Mouse (Mus musculus) macrophage (primary cell): Measurements from ENCODE around the gene Gnaz. TPM values are rescaled to one million over a fixed set of nuclear protein-coding genes. Genes with fewer than 3 reads are reported as not detected.
"Not testable (repeated sequence)": the region's sequence is repeated elsewhere in the genome, so short reads cannot be mapped to it uniquely, and the experiment has no call there.

ENCODE experiments used
- H3K27ac ChIP-seq: fragments of 350-480 bp; formaldehyde crosslinking; 2 replicates; pipeline ENCODE4 v1.9.0; 2021
- H3K36me3 ChIP-seq: fragments of 350-480 bp; formaldehyde crosslinking; 2 replicates; pipeline ENCODE4 v1.9.0; 2021; ENCODE audit errors: inconsistent target
- H3K4me3 ChIP-seq: fragments of 350-480 bp; formaldehyde crosslinking; 2 replicates; pipeline ENCODE4 v1.9.0; 2021; ENCODE audit errors: inconsistent target
- H3K79me2 ChIP-seq: fragments of 350-480 bp; formaldehyde crosslinking; 2 replicates; pipeline ENCODE4 v1.9.0; 2021; ENCODE audit errors: inconsistent target
- WGBS: methylation state at CpG from one replicate; pipeline ENCODE4 v1.1.7; 2026; ENCODE audit warnings: inconsistent platforms; ENCODE audit not compliant: missing documents; 5-methylcytosine and 5-hydroxymethylcytosine counted together
- polyA plus RNA-seq: library from polyadenylated mRNA; stranded (reverse); fragments of 250-400 nt; gene quantifications from 3 replicates; pipeline ENCODE4 v1.2.4, GENCODE M21; 2018; ENCODE audit warnings: inconsistent platforms

The Gnaz gene
- polyA plus RNA-seq, 1 experiment from 2014 or later = 0.59 TPM

DNA sequence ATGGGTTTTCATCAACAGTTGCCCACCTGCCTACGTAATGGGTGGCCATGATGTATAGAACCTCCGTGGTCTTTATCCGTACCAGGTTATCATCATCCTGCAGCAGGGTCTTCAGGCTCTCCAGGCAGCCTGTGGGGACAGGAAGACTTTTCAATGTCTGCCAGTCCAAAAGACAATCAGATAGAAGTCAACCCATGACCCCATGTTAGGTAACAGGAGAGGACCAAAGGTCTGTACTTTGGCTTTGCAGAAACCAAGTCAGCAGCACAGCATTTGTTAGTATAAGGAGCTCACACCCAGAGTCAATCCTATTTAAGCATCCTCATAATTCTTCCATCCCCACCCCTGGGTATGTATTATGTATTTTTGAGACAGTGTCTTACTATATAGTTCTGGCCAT lies 62.7 kb downstream of the Gnaz start:
- Histone ChIP-seq H3K79me2 (no peaks in the 10 kb centered on the region), H3K36me3 (no peaks in the 10 kb centered on the region), H3K27ac (no peak overlapping the region), H3K4me3 (no peak overlapping the region)
- WGBS = 92% methylated on average over 3 of the region's 3 CpGs

DNA sequence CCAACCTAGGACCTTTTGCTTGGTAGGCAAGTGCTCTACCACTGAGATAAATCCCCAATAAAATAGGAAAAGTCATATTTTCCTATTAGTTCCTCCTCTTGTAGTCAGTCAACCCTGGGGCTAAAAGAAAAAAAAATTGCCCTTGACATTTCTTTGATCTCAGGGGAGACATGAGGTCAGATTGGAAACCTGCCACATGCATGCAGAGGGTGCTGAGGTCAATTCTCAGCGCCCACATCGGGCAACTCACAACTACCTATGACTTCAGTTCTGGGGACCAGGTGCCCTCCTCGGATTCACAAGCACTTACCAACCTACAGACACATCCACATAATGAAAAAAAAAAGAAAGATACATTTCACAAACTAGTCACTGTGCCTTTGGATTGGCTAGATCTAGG lies 63.3 kb downstream of the Gnaz start:
- H3K27ac ChIP-seq = no peak overlapping the region
- 85% methylated on average over 3 of the region's 3 CpGs for WGBS
- H3K4me3 ChIP-seq = no peak overlapping the region

DNA sequence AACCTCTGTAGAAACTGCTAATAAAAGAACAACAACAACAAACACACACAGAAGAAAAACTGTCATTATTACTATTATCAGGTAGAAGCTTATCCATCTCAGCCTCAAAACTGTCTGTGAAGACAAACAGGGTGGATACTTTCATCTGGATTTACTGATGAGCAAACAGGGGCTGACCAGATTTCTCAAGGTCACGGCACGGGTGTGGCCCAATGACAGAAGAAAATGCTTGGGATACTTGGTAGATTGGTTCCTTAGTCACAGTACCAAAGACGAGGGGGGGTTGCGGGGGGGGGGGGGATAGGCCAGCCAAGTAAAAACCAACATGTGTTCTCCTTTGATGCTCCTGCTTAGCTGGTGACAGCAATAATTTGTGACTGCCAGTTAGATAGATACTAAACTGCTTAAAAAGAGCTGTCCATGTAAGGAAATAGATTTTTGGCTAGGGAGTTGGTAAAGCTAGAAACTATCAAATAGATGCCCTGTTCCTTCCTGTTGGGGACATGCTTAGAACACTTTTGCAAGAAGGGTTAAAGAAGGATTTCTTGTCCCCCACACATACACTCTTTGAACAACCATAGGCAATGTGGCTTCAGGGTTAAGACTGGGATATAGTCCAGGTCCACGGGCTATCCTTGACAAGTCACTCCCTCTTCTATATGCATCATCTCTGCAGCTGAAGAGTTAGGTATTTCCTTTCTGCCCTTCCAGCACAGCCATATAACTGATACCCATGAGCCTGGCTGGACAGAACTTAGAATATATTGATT lies 64.6 kb downstream of the Gnaz start:
- no peak overlapping the region for H3K4me3 ChIP-seq
- H3K36me3 ChIP-seq = no peaks in the 10 kb centered on the region
- no peak overlapping the region for H3K27ac ChIP-seq
- H3K79me2 ChIP-seq = no peaks in the 10 kb centered on the region
- 79% methylated on average over 5 of the region's 5 CpGs for WGBS

More for the DNA sequence above, 63.3 kb downstream of the Gnaz start:
- no peaks in the 10 kb centered on the region for H3K79me2 ChIP-seq
- no peaks in the 10 kb centered on the region for H3K36me3 ChIP-seq

DNA sequence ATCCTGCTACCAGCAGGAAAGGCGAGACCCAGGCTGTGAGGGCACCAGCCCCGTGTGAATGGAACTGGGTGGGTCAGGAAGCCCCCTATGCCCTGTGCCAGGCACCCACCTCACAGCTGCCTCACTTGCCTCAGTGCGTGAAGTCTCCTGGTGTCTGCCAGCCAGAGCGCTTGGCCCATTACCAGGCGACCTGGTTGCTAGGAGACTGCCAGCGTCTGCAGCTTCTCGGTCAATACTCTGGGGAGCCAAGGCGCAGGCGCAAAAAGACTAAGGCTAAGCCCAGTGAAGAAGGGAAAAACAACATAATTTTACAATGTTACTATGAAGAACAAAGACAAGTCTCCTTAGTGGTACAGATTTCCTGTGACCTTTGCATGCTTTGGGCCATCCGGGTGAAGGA lies 65.4 kb downstream of the Gnaz start, which contains the start of gene Rsph14:
Gene Rsph14, minus strand, starts transcription at position 192 of the 400 bp plus-strand sequence.
- no peak within 1 kb of the TSS for H3K27ac ChIP-seq
- H3K36me3 ChIP-seq = no peaks in the 10 kb centered on the region
- H3K79me2 ChIP-seq = no peaks in the 10 kb centered on the region
- 74% methylated on average over 10 of the region's 10 CpGs for WGBS
- H3K4me3 ChIP-seq = no peak within 1 kb of the TSS

DNA sequence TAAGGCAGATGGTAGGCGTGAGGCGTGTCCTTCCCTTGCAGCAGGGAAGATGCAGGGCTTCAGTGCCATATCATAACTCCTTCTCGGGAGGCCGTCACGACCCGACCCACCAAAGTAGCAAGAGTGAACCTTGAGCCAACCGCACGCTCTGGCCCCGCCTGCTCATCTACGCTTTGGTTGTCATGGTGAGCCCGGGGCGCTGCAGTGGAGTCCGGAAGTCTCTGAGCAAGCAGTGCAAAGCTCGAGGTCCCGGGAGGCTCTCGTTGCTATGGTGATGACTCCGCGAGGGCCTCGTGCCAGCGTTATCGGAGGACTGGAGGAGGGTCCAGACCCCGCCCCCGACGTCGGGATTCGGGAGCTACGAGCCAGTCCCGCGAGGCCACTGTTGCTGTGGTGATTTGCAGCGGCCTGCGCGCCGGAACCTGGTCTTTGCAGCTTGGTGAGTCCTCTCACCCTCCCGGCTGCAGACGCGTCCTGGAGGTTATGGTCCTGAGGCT lies 70.0 kb downstream of the Gnaz start, which contains the start of gene Rab36:
Gene Rab36, plus strand, starts transcription at position 176 of the 497 bp plus-strand sequence.
- 6% methylated on average over 36 of the region's 36 CpGs for WGBS
- no peak within 1 kb of the TSS for H3K27ac ChIP-seq
- H3K36me3 ChIP-seq = no peaks in the 10 kb centered on the region

DNA sequence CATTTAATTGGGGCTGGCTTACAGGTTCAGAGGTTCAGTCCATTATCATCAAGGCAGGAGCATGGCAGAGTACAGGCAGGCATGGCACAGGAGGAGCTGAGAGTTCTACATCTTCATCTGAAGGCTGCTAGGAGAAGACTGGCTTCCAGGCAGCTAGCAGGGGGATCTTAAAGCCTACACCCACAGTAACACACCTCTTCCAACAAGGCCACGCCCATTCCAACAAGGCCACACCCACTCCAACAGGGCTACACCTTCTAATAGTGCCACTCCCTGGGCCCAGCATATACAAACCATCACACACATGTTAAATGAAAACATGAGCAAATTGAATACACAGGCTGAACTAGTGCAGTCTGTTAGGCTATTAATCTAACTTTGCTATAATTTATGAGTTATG lies 75.1 kb downstream of the Gnaz start:
- not testable (repeated sequence) for H3K79me2 ChIP-seq, H3K36me3 ChIP-seq, H3K27ac ChIP-seq, H3K4me3 ChIP-seq
- 53% methylated on average over 1 of the region's 1 CpGs for WGBS

More for the DNA sequence above, 70.0 kb downstream of the Gnaz start, which contains the start of gene Rab36:
- Histone ChIP-seq H3K79me2 (no peaks in the 10 kb centered on the region), H3K4me3 (peak within 1 kb of the TSS; percentile 2; the same call in 1 of the 2 replicates)

DNA sequence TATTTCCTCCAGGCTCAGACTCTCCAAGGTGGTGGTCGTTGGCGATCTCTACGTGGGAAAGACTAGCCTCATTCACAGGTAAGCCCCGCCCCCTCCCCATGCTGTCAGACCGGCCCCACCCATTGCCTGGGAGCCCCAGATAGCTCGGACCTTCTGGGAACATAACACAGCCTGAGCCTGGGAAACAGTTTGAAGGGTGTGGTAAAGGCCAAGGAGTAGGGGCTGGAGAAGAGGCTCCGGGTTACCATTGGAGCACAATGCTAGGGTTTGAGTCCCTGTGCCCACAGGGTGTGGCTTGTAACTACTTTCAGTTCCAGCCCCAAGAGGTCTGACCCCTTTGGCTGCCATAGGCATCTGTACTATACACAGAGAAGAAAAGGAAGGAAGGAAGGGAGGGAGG lies 77.5 kb downstream of the Gnaz start:
- H3K4me3 ChIP-seq = no peak overlapping the region
- no peak overlapping the region for H3K27ac ChIP-seq
- H3K36me3 ChIP-seq = no peaks in the 10 kb centered on the region
- WGBS = 49% methylated on average over 7 of the region's 7 CpGs
- no peaks in the 10 kb centered on the region for H3K79me2 ChIP-seq

DNA sequence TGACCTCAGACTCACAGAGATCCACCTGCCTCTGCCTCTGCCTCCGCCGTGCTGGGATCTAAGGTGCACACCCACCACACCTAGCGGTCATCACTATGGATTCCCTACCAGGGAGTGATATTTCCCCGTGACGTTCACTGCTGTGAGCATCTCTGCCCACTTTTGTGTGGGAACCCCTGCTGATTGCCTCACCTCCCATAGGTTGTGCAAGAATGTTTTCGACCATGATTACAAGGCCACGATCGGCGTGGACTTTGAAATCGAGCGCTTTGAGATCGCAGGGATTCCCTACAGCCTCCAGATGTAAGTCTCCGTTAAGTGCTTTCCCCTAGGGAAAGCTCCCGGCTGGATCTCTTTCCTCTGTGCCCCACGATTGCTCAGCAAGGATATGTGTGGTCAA lies 78.9 kb downstream of the Gnaz start:
- H3K79me2 ChIP-seq = no peaks in the 10 kb centered on the region
- 61% methylated on average over 15 of the region's 15 CpGs for WGBS
- no peak overlapping the region for H3K4me3 ChIP-seq
- no peak overlapping the region for H3K27ac ChIP-seq
- H3K36me3 ChIP-seq = no peaks in the 10 kb centered on the region

DNA sequence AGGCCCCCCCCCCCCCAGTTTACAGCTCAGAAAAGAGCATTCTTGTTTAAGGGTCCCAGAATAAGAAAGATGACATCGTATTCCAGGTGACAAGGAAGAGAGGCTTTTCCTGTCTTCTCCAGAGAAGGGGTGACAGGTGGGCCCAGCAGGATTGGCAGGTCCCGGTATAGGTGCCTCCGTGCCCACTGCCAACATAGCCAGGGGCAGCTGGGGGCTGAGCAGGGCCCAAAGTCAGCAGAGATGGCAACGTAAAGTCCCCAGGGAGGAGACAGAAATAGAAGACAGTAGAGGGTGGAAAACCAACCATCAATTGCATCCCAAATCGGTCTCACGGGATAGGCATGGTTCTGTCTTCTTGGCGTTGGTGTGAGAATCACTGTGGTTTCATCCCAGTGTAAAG lies 81.7 kb downstream of the Gnaz start:
- no peaks in the 10 kb centered on the region for H3K36me3 ChIP-seq
- 96% methylated on average over 7 of the region's 7 CpGs for WGBS
- H3K79me2 ChIP-seq = no peaks in the 10 kb centered on the region
- H3K4me3 ChIP-seq = no peak overlapping the region
- H3K27ac ChIP-seq = no peak overlapping the region

DNA sequence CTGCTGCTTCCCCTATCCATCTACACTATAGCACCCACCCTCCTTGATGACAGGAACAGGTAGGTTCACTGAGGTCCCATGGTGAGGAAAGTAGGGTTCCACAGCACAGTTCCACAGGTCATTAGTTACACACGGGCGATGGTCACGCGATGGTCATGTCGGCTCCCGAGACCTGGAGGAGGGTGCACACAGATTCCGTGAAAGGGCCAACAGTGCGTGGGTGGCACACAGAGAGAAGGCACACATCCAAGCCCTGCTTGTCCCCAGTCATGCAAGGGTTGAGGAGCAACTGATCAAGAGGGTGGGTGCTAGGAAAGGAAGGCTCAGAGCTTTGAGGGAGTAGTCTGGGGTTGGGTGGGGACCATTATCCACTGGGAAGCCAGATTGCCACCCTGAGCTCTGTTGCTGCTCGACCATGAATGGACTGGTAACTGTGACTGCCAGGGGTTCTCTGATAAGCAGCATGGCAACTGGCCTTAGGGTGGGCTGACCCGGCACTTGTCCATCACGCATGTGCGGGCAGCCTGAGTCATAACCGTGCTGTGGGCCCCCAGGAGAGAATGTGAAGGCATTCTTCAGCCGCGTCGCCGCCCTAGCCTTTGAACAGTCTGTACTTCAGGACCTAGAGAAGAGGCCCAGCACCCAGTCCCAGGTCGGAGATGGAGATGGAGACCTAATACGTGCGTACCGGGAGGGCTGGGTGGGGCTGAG lies 84.5 kb downstream of the Gnaz start:
- H3K27ac ChIP-seq = no peak overlapping the region
- no peaks in the 10 kb centered on the region for H3K79me2 ChIP-seq
- WGBS = 98% methylated on average over 21 of the region's 21 CpGs
- no peaks in the 10 kb centered on the region for H3K36me3 ChIP-seq
- H3K4me3 ChIP-seq = no peak overlapping the region

DNA sequence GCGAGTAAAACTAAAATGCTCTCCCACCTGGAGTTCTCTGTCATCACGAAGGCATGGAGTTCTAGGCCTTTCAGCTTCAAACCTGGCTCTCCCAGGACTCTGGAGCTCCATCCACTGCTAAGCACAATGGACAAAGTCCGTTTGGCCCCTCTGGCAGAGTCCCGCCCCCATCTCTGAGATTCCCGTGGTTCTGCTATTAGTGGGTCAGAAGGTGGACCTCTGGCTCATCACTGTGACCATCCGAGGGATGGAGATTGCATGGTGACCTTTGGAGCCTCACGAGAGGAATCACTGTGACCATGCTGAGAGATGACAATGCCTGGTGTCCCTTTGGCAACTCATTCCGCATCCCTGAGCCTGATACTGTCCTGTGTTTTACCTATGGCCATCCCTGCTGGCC lies 85.9 kb downstream of the Gnaz start:
- no peak overlapping the region for H3K27ac ChIP-seq
- no peaks in the 10 kb centered on the region for H3K36me3 ChIP-seq
- 94% methylated on average over 8 of the region's 8 CpGs for WGBS
- H3K79me2 ChIP-seq = no peaks in the 10 kb centered on the region
- no peak overlapping the region for H3K4me3 ChIP-seq

DNA sequence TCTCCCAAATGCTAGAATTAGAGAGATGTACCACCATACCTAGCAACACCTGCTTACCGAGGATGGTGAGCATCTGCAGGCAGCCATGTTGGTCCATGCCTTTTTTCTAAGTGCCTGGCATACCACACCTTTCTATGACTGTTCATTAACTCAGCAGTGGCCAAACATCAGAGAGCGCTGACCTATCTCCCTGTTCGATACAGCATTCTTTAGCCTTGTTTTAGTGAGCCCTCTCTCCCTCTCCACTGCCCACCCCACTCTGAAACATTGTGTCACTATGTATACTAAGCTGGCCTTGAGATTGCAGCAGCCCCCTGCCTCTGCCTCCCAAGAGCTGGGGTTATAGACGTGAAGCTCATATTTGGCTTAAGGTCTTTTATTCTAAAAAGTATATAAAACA lies 86.7 kb downstream of the Gnaz start:
- Histone ChIP-seq H3K36me3 (no peaks in the 10 kb centered on the region), H3K27ac (no peak overlapping the region), H3K4me3 (no peak overlapping the region), H3K79me2 (no peaks in the 10 kb centered on the region)
- WGBS = 97% methylated on average over 4 of the region's 4 CpGs

DNA sequence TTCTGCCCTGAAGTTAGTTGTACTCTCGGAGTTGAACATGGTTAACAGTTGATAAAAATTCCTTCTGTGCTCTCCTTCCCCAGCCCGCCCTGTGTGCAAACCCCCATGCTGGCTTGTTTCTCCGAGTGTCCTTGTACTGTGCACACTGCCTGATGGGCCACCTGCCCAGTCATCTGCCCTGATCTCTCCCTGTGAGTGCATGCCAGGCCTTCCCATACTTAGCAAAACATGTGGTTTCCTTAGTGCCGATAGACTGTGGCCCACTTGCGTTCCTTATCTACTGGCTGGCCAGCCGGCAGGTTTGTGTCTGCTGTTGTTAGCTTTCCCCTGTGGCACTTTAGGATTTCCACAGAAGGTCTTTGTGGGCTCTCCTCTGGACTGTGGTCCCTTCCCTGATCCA lies 87.1 kb downstream of the Gnaz start:
- 52% methylated on average over 6 of the region's 6 CpGs for WGBS

DNA sequence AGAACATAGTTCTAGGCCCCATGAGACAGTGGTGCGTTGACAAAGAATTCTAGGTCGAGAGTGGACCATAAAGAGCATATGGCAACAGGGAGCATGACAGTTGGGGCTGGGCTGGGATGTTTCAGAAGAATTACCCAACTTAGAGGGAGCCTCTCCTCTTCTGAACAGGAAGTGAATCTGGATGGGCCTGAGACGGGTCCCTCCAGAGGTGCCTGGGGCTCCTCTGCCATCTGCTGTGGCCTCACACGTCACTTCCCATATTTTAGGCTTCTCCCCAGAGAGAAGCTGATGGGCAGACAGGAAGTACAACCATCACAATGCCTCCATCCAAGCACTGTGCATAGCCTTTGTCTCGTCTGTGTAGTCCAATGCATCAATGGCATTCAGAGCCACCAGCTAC lies 88.7 kb downstream of the Gnaz start:
- H3K4me3 ChIP-seq = no peak overlapping the region
- no peak overlapping the region for H3K27ac ChIP-seq
- H3K36me3 ChIP-seq = no peaks in the 10 kb centered on the region
- no peaks in the 10 kb centered on the region for H3K79me2 ChIP-seq
- 23% methylated on average over 5 of the region's 5 CpGs for WGBS

More for the DNA sequence above, 87.1 kb downstream of the Gnaz start:
- no peak overlapping the region for H3K27ac ChIP-seq
- H3K36me3 ChIP-seq = no peaks in the 10 kb centered on the region
- H3K4me3 ChIP-seq = no peak overlapping the region
- no peaks in the 10 kb centered on the region for H3K79me2 ChIP-seq

DNA sequence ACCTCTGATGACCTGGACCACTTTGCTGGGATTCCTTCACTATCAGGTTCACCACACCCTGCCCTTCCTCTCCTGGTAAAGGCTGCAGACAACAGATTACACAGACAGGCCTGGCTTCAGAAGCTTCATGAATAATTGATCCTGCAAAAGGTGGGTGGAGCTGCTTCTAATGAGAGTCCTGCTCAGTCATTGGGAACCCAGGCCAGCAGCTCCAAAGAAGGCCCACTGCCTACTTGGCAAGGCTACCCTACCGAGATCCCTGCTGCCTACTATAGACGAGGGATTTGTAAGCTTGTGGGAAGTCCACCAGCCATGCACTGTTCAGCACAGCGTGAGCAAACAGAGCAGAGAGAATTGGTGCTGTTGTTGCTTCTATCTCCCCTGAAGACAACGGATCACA lies 89.3 kb downstream of the Gnaz start:
- no peak overlapping the region for H3K4me3 ChIP-seq
- H3K27ac ChIP-seq = no peak overlapping the region
- WGBS = 93% methylated on average over 4 of the region's 4 CpGs

More for the DNA sequence above, 89.3 kb downstream of the Gnaz start:
- Histone ChIP-seq H3K79me2 (no peaks in the 10 kb centered on the region), H3K36me3 (no peaks in the 10 kb centered on the region)
